In genomic region chr9:106053446-106053845, GRCm38 (mm10) we compare ENCODE assay signal across 17 mouse cellular contexts. TPM values are rescaled to one million over a fixed set of nuclear protein-coding genes. Genes with fewer than 3 reads are reported as not detected.
DNase-seq lines count a peak whose midpoint lies in the region; ATAC-seq lines count a peak whose summit lies in the region.
"Had no signal": no experiment of that assay in that cellular context is flagged by ENCODE, and none has a peak within 500 bp of the region (broad histone marks: within the 10 kb centered on the region; RNA-seq: fewer than 3 reads in every experiment).

No protein-coding gene starts in this region.

- peak; percentile 26 to 32 for DNase-seq in left cerebral cortex, adult 18-20 months (ENCODE audit: low spot score in 2 of 2)
- DNase-seq in left cerebral cortex, postnatal 10 days (ENCODE audit: extremely low spot score in 1 of 2, low spot score in 2 of 2), result no peak
- peak; percentile 30 for DNase-seq in 3T3-L1 (ENCODE audit: low read depth, low spot score)
- peak; percentile 72 for DNase-seq in brain, adult 2 months (ENCODE audit: low read depth, low spot score)
- DNase-seq in left cerebral cortex, adult 9 months (ENCODE audit: low spot score in 2 of 2), result peak; percentile 48 to 49
- no peak for DNase-seq in spleen, postnatal 4 days (ENCODE audit: low spot score in 2 of 2)
- DNase-seq in lung, postnatal 10 days, result no peak
- DNase-seq: adrenal gland, postnatal 14 days; cerebellum, adult 18-20 months; cerebellum, postnatal 14 days; gastrocnemius, postnatal 14 days; heart, adult 2 months; heart, postnatal 14 days had no signal

- ATAC-seq in erythroid progenitor cell, adult 5-6 weeks (replicated peaks; ENCODE audit: low FRiP score, poor library complexity, severe bottlenecking), result no peak
- ATAC-seq: forebrain, embryonic 16.5 days; hindbrain, postnatal 0 days had no signal

- intact Hi-C loops in left cerebral cortex, postnatal 10 days (cut with DNase I), result no loop called here

RNA-seq across cellular contexts. Expression of gene Col6a4, which starts 43.1 kb away (rescaled TPM):
- total RNA-seq in left cerebral cortex, adult 18-20 months (2021), result 1 to 10 TPM in 1 of 2 experiments, under 1 TPM in 1; 0.72 to 1.5 TPM
- total RNA-seq in left cerebral cortex, postnatal 10 days (2021), result 1 to 10 TPM; 3.3 to 4.1 TPM
- total RNA-seq in erythroid progenitor cell, adult 5-6 weeks (2015; ENCODE audit: low replicate concordance), result not detected in 2 replicates
- not detected in 2 replicates for total RNA-seq in erythroid progenitor cell, adult 5-6 weeks (2017; ENCODE audit: low replicate concordance)
- total RNA-seq: heart, adult 2 months; hematopoietic stem cell, adult 5-6 weeks had no signal

Comparison
In these comparisons a context has a peak if more than half of its experiments do, and no peak if none do; other contexts are left out.
1. DNase-seq: peak in left cerebral cortex, adult 18-20 months (2 of 2), 3T3-L1 (single experiment), brain, adult 2 months (single experiment) and left cerebral cortex, adult 9 months (2 of 2); none in left cerebral cortex, postnatal 10 days (0 of 2), spleen, postnatal 4 days (0 of 2) and lung, postnatal 10 days (single experiment).